Mouse (Mus musculus) embryo, embryonic 10.5 days (tissue): ENCODE data around the gene Slc4a5.

Source experiments
- DNase-seq: peaks from one replicate; pipeline ENCODE4 v3.0.0-alpha.2; 2015; ENCODE audit warnings: low spot score

The Slc4a5 gene

DNA sequence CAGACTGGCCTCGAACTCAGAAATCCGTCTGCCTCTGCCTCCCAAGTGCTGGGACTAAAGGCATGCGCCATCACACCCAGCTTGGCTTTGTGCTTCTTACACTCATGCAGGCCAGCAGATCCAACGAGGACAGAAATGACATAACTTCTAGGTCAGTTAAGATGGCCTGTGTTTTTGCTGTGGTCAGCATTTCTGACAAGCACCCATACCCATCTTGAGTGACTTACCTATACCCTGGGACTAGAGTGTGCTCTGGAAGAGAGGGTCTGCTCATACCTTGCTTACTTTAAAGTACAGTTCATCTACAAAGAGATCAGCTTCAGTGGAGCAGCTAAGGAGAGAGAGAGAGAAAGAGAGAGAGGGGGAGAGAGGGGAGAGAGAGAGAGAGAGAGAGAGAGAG is 13.7 kb downstream of the Slc4a5 start:
- no peak for DNase-seq

DNA sequence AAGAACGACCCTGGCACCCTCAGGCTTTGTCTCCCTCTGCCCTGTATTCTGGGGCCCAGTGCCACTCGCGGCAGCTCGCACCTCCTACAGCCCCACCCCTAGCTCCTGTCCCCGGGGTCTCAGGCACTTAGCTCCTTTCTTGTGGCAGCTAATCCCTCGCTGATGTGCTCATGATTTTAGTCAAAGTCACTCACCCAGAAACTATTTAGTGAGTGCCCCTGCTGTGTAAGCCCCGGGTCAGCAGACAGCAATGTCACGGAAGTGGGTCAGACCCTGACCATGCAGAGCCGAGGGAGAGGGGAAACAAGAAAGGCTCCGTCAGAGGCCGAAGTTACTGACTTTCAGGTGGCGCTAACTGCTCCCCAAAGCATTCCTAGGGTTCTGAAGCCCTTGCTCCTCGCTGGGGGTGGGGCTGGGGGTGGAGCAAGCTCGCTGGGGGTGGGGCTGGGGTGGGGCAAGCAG is 14.7 kb downstream of the Slc4a5 start:
- DNase-seq = peak; percentile 50

DNA sequence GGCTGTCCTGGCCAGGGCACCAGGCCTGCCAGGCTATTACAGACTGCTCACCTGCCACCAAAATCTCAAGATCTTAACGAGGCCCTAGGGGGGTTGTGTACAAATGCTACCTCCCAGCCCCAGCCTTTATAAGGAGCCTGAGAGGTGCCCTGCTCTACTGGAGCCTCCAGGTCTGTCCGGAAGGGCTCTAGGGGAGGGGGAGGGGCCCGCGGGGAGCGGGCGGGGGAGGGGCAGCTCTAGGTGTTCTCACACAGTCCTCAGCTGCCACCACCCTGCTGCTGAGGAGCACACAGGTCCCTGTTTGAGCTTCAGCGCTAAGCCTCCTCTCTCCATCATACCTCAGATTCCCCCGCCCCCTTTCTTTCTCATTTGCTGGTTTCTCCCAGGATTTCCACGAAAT is 17.5 kb downstream of the Slc4a5 start:
- peak; percentile 34 for DNase-seq

- peak; percentile 48 for DNase-seq
Measured at GRCm38 (mm10) chr6:83244422-83245061, 24.9 kb downstream of the Slc4a5 start.

GRCm38 (mm10) chr6:83245134-83245533 is 25.5 kb downstream of the Slc4a5 start:
- DNase-seq = no peak

- no peak for DNase-seq
Measured at GRCm38 (mm10) chr6:83245997-83246396, 26.4 kb downstream of the Slc4a5 start.

DNA sequence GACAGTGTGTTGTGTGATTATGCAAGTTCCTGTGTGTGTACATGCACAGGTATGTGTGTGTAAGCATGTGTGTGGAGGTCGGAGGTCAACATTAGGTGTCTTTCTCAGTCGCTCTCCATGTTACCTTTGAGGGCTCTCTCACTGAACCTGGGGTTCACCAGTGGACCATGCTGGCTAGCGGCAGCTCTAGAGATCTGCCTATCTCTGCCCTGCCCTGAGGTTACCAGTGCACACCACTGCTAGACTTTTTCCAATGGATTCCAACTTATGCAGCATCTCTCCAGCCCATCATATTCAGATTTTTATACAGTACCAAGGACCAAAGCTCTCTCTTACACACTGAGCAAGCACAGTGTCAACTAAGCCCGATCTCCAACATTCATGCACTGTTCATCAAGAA is 27.1 kb downstream of the Slc4a5 start:
- no peak for DNase-seq

GRCm38 (mm10) chr6:83247153-83247552 is 27.5 kb downstream of the Slc4a5 start:
- no peak for DNase-seq

DNA sequence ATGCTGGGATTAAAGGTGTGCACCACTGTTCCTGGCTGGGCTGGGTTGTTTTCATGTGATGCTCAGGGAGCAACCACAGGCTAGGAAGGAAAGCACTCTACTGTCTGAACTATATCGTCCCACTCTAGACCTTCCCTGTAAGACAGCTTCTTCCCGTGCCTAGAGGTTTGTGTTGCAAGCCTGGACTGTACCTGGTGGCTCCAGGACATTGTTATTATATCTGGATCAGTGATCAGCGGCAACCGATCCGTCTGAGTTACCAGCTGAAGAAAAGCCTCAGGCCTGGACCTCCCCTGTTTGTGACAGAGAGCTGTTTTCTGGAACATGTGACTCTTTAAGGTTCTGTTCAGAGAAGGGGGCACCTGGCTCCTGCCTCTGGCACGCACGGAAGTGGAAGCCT is 34.6 kb downstream of the Slc4a5 start:
- no peak for DNase-seq

DNA sequence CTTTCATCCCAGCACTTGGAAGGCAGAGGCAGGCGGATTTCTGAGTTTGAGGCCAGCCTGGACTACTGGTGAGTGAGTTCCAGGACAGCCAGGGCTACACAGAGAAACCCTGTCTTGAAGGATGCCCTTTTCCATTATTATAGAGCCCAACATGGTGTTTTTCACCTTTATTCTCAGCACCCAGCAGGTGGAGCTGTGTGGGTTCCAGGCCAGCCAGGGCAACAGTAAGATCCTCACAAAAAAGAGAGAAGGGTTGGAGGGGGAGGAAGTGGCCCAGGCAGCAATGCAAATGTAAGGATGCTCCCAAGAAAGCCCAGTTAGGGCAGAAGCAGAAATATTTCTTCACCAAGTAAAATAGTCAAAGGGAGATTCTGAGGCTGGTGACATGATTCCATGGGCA is 44.9 kb downstream of the Slc4a5 start:
- DNase-seq = no peak

DNA sequence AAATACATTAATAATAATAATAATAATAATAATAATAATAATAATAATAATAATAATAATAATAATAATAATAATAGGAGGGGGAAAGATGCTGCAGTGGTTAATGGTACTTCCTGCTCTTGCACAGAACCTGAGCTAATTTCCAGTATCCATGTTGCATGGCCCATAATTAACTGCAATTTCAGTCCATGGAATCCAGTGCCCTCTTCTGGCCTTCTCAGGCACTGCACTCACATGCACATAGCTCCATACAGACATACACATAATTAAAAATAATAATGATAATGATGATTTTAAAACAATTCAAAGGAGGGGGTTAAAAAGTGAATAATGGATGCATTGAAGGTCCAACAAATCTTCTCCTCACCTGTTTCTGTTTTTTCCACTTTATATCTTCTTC is 45.6 kb downstream of the Slc4a5 start:
- DNase-seq = peak; percentile 53

- DNase-seq = no peak
Measured at GRCm38 (mm10) chr6:83265653-83266052, 46.0 kb downstream of the Slc4a5 start.

DNA sequence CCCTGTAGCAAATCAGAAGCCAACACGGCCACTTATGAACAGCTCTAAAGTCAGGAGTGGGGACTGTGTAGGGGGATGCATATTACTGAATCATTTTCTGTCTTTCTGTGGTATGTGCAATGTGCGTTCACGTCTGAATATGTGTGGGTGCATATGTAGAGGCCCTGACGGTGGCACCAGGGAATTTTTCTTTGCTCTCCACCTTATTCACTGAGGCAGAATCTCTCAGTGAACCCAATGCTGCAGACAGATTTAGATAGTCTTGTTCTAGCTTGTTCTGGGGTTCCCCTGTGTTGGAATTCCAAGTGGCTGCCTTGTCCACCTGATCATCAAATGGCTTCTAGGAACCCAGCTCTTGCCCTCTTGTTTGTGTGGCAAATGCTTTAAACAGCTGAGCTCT is 48.0 kb downstream of the Slc4a5 start:
- no peak for DNase-seq

GRCm38 (mm10) chr6:83268144-83269010 is 48.7 kb downstream of the Slc4a5 start:
- peak; percentile 80 for DNase-seq

GRCm38 (mm10) chr6:83273733-83274132 is 54.1 kb downstream of the Slc4a5 start:
- no peak for DNase-seq

DNA sequence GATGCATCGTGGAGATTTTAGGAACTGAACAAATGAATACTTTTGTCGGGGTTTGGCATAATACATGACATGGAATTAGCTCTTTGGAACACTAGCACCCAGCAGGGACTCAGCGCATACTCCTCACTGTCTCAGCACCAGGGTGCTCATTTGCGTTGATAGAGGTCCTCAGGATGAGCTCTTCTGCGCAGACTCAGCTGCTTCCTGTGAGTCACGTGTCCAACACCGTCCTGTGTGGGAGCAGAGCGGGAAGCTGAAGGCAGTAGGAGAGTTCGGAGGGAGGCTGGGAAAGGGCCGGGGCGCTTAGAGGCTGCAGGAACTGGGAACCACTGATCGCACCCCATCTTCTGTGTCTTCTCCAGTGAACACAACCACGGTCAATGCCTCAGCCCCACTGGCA is 57.5 kb downstream of the Slc4a5 start:
- DNase-seq = no peak

DNA sequence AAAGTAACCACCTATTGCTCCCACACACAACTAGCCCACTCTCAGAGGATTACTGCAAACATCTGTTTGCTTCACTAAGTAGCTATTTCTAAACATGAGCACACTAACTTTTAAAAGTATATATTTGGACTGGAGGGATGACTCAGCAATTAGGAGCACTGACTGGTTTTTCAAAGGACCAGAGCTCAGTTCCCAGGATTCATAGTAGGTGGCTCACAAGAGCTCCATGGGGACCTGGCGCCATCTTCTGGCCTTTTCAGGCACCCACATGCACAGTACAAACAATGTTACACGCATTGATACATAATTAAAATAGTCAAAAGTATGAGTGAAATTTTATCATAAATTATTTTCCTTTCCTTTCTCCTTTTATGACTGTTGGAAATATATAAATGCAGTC is 59.3 kb downstream of the Slc4a5 start:
- DNase-seq = peak; percentile 57

GRCm38 (mm10) chr6:83280256-83280955 is 60.8 kb downstream of the Slc4a5 start:
- DNase-seq = peak; percentile 29

DNA sequence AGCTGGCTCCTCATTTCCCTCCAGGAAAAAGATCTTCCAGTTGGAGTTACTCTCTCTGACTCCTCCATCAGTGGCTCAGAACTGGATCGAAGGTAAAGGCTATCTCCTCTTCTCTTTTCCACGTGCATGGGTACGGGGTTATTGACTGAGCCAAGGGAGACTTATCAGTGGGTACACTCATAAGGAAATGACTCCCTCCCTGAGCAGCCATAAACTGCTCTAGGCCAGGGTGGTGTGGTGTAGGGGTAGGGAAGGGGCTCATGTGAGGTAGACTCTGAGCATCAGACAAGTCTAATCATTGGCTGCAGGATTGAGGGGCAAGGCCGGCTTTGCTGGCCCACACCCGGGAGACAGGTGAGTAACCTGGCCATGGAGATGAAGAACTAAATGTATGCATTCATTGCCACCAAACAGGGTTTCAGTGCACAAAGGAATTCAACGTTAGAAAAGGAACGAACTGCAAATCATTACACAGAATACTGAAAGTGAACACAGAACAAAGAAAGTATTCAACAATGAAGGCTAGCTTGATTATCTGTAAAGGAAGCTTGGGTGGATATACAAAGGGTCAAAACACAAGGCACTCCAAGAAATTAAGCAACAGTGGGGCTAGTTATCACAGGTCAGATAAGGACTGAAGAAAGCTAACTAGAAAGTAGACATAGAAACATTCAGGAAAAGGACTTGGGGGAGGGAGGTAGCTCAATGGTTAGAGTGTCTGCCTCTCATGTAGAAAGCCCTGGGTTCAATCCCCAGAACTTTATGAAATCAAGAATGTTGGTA is 81.0 kb downstream of the Slc4a5 start:
- DNase-seq = no peak

DNA sequence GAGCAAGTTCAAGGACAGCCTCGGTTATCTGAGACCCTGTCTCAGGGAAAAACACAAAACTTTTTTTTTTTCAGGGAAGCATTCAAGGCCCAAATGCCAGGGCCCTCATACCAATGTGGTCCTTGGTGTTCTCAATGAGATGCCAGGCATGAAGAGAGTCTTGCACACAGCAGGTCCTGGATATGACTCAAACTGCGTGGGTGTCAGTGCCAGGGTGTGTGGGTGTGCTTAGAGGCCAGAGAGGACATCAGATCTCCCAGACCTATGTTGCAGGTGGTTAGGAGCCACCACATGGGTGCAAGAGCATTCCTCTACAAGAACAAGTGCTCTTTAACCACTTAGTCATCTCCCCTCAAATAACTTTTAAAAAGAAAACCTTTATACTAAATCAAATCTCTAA is 81.7 kb downstream of the Slc4a5 start:
- DNase-seq = no peak

GRCm38 (mm10) chr6:83302264-83302663 is 82.6 kb downstream of the Slc4a5 start:
- no peak for DNase-seq

DNA sequence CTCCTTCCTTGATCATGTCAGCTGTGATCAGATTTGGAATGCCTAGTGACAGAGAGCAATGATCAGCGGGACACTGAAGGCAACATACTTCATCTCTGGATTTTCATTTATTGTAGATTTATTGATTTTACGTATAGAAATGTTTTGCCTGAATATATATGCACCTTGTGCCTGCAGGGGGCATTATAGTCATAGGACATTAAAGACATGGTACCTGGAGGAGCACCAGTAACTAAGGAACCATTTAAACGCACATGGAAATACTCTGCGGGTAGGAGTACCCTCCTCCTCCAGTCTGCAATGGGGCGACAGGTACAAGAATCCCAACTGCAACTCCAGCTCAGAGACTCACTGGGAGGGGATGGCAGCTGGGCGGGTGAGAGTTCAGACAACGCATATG is 89.4 kb downstream of the Slc4a5 start:
- no peak for DNase-seq
